Mouse (Mus musculus) intestine, embryonic 16.5 days (tissue): Measurements from ENCODE around the gene Fam102b. TPM values are rescaled to one million over a fixed set of nuclear protein-coding genes. Genes with fewer than 3 reads are reported as not detected.
A peak's percentile ranks its signal among the peaks of the same experiment; 100 is the strongest.

ENCODE experiments used
- ATAC-seq: fragments of 200-750 bp; cut with Nextera tagmentation; 2 replicates; pipeline ENCODE4 v1.8.0; 2017; ENCODE audit warnings: moderate TSS enrichment, moderate library complexity
- H3K27ac ChIP-seq: fragments of 300-500 bp; sonication (generic); 2 replicates; pipeline ENCODE4 v1.5.1; 2014; ENCODE audit warnings: mild to moderate bottlenecking, low read length
- H3K27me3 ChIP-seq: fragments of 300-500 bp; sonication (generic); replicated peaks from 2 replicates; pipeline ENCODE4 v1.6.1; 2014; ENCODE audit warnings: low read length, control low read depth, mixed read lengths; ENCODE audit not compliant: control insufficient read depth, insufficient read depth
- H3K36me3 ChIP-seq: fragments of 300-500 bp; sonication (generic); 2 replicates; pipeline ENCODE4 v1.6.1; 2014; ENCODE audit warnings: low read length, control low read depth; ENCODE audit not compliant: control insufficient read depth, insufficient read depth
- H3K4me1 ChIP-seq: fragments of 300-500 bp; sonication (generic); 2 replicates; pipeline ENCODE4 v1.6.1; 2014; ENCODE audit warnings: low read length, control low read depth, mixed read lengths; ENCODE audit not compliant: control insufficient read depth, insufficient read depth
- H3K4me2 ChIP-seq: fragments of 300-500 bp; sonication (generic); 2 replicates; pipeline ENCODE4 v1.6.1; 2014; ENCODE audit warnings: low read depth, low read length, control low read depth
- H3K4me3 ChIP-seq: fragments of 300-500 bp; sonication (generic); 2 replicates; pipeline ENCODE4 v1.5.1; 2014; ENCODE audit warnings: mild to moderate bottlenecking, low read length
- H3K9ac ChIP-seq: fragments of 300-500 bp; sonication (generic); 2 replicates; pipeline ENCODE4 v1.6.1; 2014; ENCODE audit warnings: low read depth, low read length
- H3K9me3 ChIP-seq: fragments of 300-500 bp; sonication (generic); 2 replicates; pipeline ENCODE4 v1.6.1; 2016; ENCODE audit warnings: low read length, control low read depth; ENCODE audit not compliant: control insufficient read depth
- WGBS: fragments of 180-500 bp; shearing (Covaris S2); extraction: QIAGEN DNeasy Blood & Tissue Kit; methylation state at CpG from one replicate; pipeline ENCODE4 v1.1.7; 2014; 5-methylcytosine and 5-hydroxymethylcytosine counted together
- polyA plus RNA-seq: library from polyadenylated mRNA; unstranded; fragments of >200 nt; fragmentation: Nextera tagmentation; extraction: Ambion mirVana; gene quantifications from 2 replicates; pipeline ENCODE4 v1.2.1, GENCODE M21; 2015

The Fam102b gene
- polyA plus RNA-seq, 1 experiment from 2014 or later: 4.2 TPM

GRCm38 (mm10) chr3:108997284-108997683, 30.1 kb downstream of the Fam102b start:
- Histone ChIP-seq H3K4me3 (no peak overlapping the region), H3K9ac (no peak overlapping the region), H3K9me3 (no peaks in the 10 kb centered on the region), H3K27ac (no peak overlapping the region), H3K4me2 (no peak overlapping the region), H3K36me3 (no peaks in the 10 kb centered on the region), H3K27me3 (no peaks in the 10 kb centered on the region), H3K4me1 (no peaks in the 10 kb centered on the region)
- WGBS: 73% methylated on average over 11 of the region's 11 CpGs
- peak; percentile 79; the same call in 1 of the 2 replicates for ATAC-seq

DNA sequence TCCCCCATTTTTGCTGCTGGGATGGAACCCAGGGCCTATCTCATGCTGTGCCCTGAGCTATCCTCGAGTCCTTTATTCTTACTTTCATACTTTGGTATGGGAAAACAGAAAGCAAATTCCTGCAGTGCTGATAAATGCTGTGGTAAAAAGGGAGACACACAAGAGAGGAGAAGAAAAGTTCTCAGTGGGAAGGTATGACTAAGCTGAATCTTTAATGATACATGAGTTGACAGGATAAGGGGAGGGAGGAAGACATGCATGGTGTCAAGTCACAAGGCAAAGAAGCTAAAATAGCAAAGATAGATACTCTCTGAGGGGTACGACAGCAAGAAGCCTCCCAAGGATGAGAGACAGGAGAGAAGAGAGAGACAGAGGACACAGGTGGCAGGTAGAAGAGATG, 32.0 kb downstream of the Fam102b start:
- no peak for ATAC-seq
- Histone ChIP-seq H3K27ac (no peak overlapping the region), H3K4me1 (no peaks in the 10 kb centered on the region), H3K36me3 (no peaks in the 10 kb centered on the region), H3K4me2 (no peak overlapping the region), H3K9me3 (no peaks in the 10 kb centered on the region), H3K9ac (no peak overlapping the region), H3K27me3 (no peaks in the 10 kb centered on the region), H3K4me3 (no peak overlapping the region)
- WGBS: 89% methylated on average over 2 of the region's 2 CpGs

DNA sequence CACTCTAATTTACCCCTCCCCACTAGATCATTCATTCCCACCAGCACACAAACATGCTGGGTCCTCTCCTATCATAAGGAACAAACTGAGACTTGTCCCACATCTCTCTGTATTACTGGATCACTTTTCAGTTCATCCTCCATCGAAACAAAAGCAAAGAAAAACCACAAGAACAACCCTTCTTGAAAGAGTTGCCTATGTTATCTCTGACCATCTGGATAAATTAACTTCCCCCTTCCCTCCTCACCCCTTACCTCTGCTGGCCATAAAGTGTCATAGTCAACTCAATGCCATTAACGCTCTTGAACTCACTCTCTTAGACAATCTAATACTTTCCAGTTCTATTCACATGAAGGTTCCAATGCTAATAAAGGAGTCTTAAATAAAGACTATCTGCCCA, 32.9 kb downstream of the Fam102b start:
- Histone ChIP-seq H3K4me2 (no peak overlapping the region), H3K9ac (no peak overlapping the region), H3K9me3 (no peaks in the 10 kb centered on the region), H3K27me3 (no peaks in the 10 kb centered on the region), H3K36me3 (no peaks in the 10 kb centered on the region), H3K4me1 (no peaks in the 10 kb centered on the region), H3K27ac (no peak overlapping the region), H3K4me3 (no peak overlapping the region)
- whole genome bisulfite sequencing: 93% methylated on average over 2 of the region's 2 CpGs
- no peak for ATAC-seq

DNA sequence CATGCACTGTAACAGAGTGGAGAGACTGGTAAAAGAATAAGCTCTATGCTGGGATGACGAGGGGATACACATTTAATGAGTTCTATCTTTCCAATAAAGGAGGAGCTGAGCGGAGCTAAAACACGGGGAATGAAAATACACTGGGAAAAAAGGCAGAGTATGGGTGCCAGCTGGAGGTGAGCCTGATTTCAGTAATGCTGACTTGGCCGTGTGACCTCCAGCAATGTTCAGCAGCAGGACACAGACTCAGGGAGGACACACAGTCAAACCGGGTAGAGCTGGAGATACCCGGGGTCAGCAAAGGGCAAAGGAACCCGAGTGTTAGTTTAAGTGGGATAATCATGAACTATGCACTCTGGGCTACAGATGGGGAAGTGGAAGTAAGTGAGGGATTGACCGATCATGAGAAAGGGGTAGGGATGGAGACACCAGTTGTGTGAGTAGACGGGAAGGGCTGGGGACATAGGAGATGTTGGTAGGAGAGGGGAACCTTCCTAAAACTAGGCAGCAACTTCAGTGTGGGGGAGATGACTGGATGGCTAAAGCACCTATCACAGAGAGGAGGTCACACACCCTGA, 37.3 kb downstream of the Fam102b start:
- no peaks in the 10 kb centered on the region for H3K27me3 ChIP-seq
- no peak for ATAC-seq
- H3K36me3 ChIP-seq: no peaks in the 10 kb centered on the region
- no peak overlapping the region for H3K9ac ChIP-seq
- H3K9me3 ChIP-seq: no peaks in the 10 kb centered on the region
- H3K4me2 ChIP-seq: no peak overlapping the region
- 82% methylated on average over 9 of the region's 9 CpGs for WGBS
- H3K27ac ChIP-seq: no peak overlapping the region
- H3K4me1 ChIP-seq: no peaks in the 10 kb centered on the region
- H3K4me3 ChIP-seq: no peak overlapping the region

DNA sequence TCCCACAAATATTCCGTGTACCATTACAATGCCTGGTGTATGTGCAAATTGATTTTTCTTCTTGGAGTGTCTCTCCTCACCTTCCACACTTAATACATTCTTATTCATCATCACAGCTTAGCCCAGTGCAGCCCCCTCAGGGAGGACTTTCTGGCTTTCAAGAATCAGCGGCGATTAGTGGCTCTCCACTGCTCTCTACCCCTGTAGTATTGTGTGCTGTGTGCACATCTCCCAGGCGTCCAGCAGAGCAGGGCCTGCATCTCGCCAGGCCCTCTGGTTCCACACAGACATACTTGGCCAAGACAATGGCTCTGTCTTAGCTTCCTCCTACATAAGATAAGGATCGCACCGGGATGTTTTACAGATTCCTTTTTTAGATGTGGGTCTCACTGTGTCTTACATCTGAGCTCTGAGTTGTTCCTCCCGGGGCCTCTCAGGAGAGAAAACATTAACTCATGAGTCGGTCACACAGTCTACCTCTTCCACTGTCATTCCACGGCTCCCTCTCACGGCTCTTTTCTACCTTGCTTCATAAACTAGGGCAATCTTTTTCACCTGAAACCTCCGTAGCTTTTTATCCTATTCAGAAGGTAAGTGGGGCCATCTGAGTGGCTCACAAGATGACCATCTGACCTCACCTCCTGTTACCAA, 40.3 kb downstream of the Fam102b start:
- no peaks in the 10 kb centered on the region for H3K9me3 ChIP-seq
- H3K4me2 ChIP-seq: no peak overlapping the region
- H3K4me1 ChIP-seq: no peaks in the 10 kb centered on the region
- no peak overlapping the region for H3K9ac ChIP-seq
- no peaks in the 10 kb centered on the region for H3K36me3 ChIP-seq
- no peak for ATAC-seq
- H3K27ac ChIP-seq: no peak overlapping the region
- WGBS: 80% methylated on average over 12 of the region's 12 CpGs
- H3K4me3 ChIP-seq: no peak overlapping the region
- H3K27me3 ChIP-seq: no peaks in the 10 kb centered on the region

DNA sequence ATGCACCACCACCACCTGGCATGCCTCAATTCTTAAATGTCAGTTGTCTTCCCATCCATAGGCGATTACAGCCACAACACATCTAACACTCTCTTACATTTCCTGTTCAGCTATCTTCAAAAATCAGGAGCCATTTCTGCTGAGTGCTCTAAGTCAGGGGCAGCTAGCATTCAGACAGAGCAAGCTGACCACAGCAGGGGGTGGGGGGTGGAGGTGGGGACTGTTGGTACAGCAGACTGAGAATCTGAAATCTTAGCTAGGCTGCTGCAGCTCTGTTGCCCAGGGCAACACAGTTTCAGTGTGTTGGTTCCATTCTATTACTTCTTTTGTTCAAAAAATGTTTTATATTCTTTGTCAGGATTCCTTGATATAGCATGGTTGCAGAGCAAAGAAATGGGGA, 40.9 kb downstream of the Fam102b start:
- H3K9me3 ChIP-seq: no peaks in the 10 kb centered on the region
- no peaks in the 10 kb centered on the region for H3K4me1 ChIP-seq
- H3K36me3 ChIP-seq: no peaks in the 10 kb centered on the region
- H3K27ac ChIP-seq: no peak overlapping the region
- H3K4me2 ChIP-seq: no peak overlapping the region
- H3K9ac ChIP-seq: no peak overlapping the region
- no peak for ATAC-seq
- no peak overlapping the region for H3K4me3 ChIP-seq
- no peaks in the 10 kb centered on the region for H3K27me3 ChIP-seq
- WGBS: 87% methylated on average over 1 of the region's 1 CpGs

GRCm38 (mm10) chr3:108983989-108984388, 43.4 kb downstream of the Fam102b start:
- Histone ChIP-seq H3K36me3 (peaks cover 11% of the 10 kb centered on the region), H3K4me1 (no peaks in the 10 kb centered on the region), H3K27ac (no peak overlapping the region), H3K9me3 (no peaks in the 10 kb centered on the region), H3K4me2 (no peak overlapping the region), H3K4me3 (no peak overlapping the region), H3K27me3 (no peaks in the 10 kb centered on the region), H3K9ac (no peak overlapping the region)
- 69% methylated on average over 5 of the region's 5 CpGs for WGBS
- ATAC-seq: no peak

DNA sequence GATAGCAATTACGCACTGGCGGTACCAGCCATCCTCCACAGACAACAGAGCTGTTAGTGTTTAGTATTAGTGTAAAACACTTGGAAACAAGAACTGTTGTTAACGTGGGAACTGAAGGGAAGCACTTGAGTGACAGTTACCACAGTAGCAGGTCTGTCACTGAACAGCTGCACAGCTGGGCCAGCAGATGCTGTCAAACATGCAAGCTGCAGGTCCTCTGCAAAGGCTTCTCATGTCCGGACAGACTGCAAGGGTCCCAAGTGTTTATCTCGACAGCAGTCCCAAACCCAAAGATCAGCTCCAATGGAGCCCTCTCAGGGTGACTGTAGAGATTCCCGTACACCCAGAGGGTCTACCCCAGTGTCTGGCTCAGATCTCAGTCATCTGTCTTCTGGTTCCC, 45.5 kb downstream of the Fam102b start:
- Histone ChIP-seq H3K27me3 (no peaks in the 10 kb centered on the region), H3K27ac (no peak overlapping the region), H3K36me3 (peaks cover 16% of the 10 kb centered on the region), H3K9me3 (no peaks in the 10 kb centered on the region), H3K9ac (no peak overlapping the region), H3K4me3 (no peak overlapping the region), H3K4me1 (no peaks in the 10 kb centered on the region), H3K4me2 (no peak overlapping the region)
- WGBS: 84% methylated on average over 6 of the region's 6 CpGs
- no peak for ATAC-seq

- Histone ChIP-seq H3K27ac (no peak overlapping the region), H3K4me2 (no peak overlapping the region), H3K9me3 (no peaks in the 10 kb centered on the region), H3K27me3 (no peaks in the 10 kb centered on the region), H3K9ac (no peak overlapping the region), H3K4me3 (no peak overlapping the region), H3K36me3 (peaks cover 16% of the 10 kb centered on the region), H3K4me1 (no peaks in the 10 kb centered on the region)
- WGBS: 94% methylated on average over 13 of the region's 13 CpGs
- no peak for ATAC-seq
Observed at GRCm38 (mm10) chr3:108977340-108978030, 49.9 kb downstream of the Fam102b start.
